Mouse (Mus musculus): ENCODE data around the gene Rras. TPM values are rescaled to one million over a fixed set of nuclear protein-coding genes. Genes with fewer than 3 reads are reported as not detected.
"Not testable (repeated sequence)": the region's sequence is repeated elsewhere in the genome, so short reads cannot be mapped to it uniquely, and the experiment has no call there.

Rras gene
- polyA plus RNA-seq, 1 experiment from 2014 or later, result 43.2 TPM

DNA sequence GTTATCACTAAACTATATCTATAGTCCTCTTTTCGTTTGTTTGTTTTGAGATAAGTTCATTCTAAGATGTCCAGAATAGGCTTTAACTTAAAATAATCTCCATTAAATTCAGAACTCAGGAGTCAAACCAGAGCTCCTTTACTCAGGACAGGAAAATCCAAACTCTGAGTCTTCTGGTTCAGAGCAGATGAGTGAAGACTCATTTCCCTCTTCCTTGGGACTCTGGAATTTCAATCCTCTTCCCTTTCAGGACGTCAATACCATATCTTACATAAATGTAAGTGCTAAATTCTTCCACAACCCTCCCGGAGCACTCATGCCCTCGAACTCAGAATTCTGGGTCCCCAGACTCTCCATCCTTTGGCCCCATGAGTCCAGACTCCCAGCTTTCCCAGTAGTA is 1.0 kb upstream of the Rras start:
- Histone ChIP-seq H3K9ac (peak overlapping the region; percentile 50), H3K4me3 (replicated peaks) (peak overlapping the region; percentile 95), H3K4me2 (peak overlapping the region; percentile 91), H3K9me3 (replicated peaks) (no peaks in the 10 kb centered on the region), H3K27me3 (0 out of 2 replicates have a peak, but pooled peaks cover 4% of the 10 kb centered on the region), H3K4me1 (peaks cover 41% of the 10 kb centered on the region), H3K36me3 (peaks cover 23% of the 10 kb centered on the region), H3K27ac (peak overlapping the region; percentile 98)
- ATAC-seq (replicated peaks; ENCODE audit: low FRiP score), result no peak
- WGBS, result 4% methylated on average over 4 of the region's 4 CpGs

GRCm38 (mm10) chr7:45019031-45019571 is 1.3 kb downstream of the Rras start:
- 25% methylated on average over 8 of the region's 8 CpGs for WGBS
- Histone ChIP-seq H3K36me3 (no peaks in the 10 kb centered on the region; the same call in 1 of the 2 replicates), H3K4me1 (peaks cover 35% of the 10 kb centered on the region), H3K4me2 (peak overlapping the region; percentile 91), H3K9ac (peak overlapping the region; percentile 65), H3K4me3 (replicated peaks) (peak overlapping the region; percentile 95), H3K27ac (peak overlapping the region; percentile 98), H3K9me3 (replicated peaks) (no peaks in the 10 kb centered on the region), H3K27me3 (0 out of 2 replicates have a peak, but pooled peaks cover 4% of the 10 kb centered on the region)
- ATAC-seq (replicated peaks; ENCODE audit: low FRiP score), result no peak

GRCm38 (mm10) chr7:45020225-45020624 is 2.5 kb downstream of the Rras start:
- Histone ChIP-seq H3K9me3 (replicated peaks) (no peaks in the 10 kb centered on the region), H3K4me3 (replicated peaks) (no peak overlapping the region), H3K4me1 (peaks cover 25% of the 10 kb centered on the region), H3K4me2 (no peak overlapping the region), H3K27ac (no peak overlapping the region), H3K27me3 (0 out of 2 replicates have a peak, but pooled peaks cover 4% of the 10 kb centered on the region), H3K9ac (no peak overlapping the region), H3K36me3 (no peaks in the 10 kb centered on the region)
- ATAC-seq (replicated peaks; ENCODE audit: low FRiP score), result no peak
- WGBS, result 73% methylated on average over 9 of the region's 9 CpGs

GRCm38 (mm10) chr7:45023711-45024110 is 6.0 kb downstream of the Rras start:
- 79% methylated on average over 5 of the region's 5 CpGs for WGBS

GRCm38 (mm10) chr7:45024281-45025248 is 6.8 kb downstream of the Rras start:
- WGBS, result 88% methylated on average over 15 of the region's 15 CpGs
- H3K4me1 ChIP-seq, result peaks cover 5% of the 10 kb centered on the region; the same call in 1 of the 2 replicates
- ATAC-seq (replicated peaks; ENCODE audit: low FRiP score), result no peak

More at GRCm38 (mm10) chr7:45023711-45024110, 6.0 kb downstream of the Rras start:
- H3K4me2 ChIP-seq; H3K9me3 ChIP-seq (replicated peaks); H3K4me3 ChIP-seq (replicated peaks); ATAC-seq (replicated peaks; ENCODE audit: low FRiP score); H3K27ac ChIP-seq; H3K9ac ChIP-seq; H3K27me3 ChIP-seq: not testable (repeated sequence)
- peaks cover 12% of the 10 kb centered on the region for H3K4me1 ChIP-seq
- peaks cover 24% of the 10 kb centered on the region for H3K36me3 ChIP-seq

GRCm38 (mm10) chr7:45025601-45026220 is 8.0 kb downstream of the Rras start:
- no peak overlapping the region for H3K4me2 ChIP-seq
- no peaks in the 10 kb centered on the region for H3K9me3 ChIP-seq (replicated peaks)
- H3K36me3 ChIP-seq, result peaks cover 44% of the 10 kb centered on the region
- H3K27ac ChIP-seq, result 0 out of 2 replicates have a peak overlapping the region, but pooled peaks have one; percentile 9
- no peak overlapping the region for H3K9ac ChIP-seq
- no peaks in the 10 kb centered on the region for H3K27me3 ChIP-seq
- no peak overlapping the region for H3K4me3 ChIP-seq (replicated peaks)
- H3K4me1 ChIP-seq, result no peaks in the 10 kb centered on the region
- WGBS, result 78% methylated on average over 8 of the region's 8 CpGs
- no peak for ATAC-seq (replicated peaks; ENCODE audit: low FRiP score)

More at GRCm38 (mm10) chr7:45024281-45025248, 6.8 kb downstream of the Rras start:
- Histone ChIP-seq H3K36me3 (peaks cover 33% of the 10 kb centered on the region), H3K4me3 (replicated peaks) (no peak overlapping the region), H3K9ac (no peak overlapping the region), H3K27ac (no peak overlapping the region; the same call in 1 of the 2 replicates), H3K4me2 (no peak overlapping the region), H3K9me3 (replicated peaks) (no peaks in the 10 kb centered on the region), H3K27me3 (0 out of 2 replicates have a peak, but pooled peaks cover 4% of the 10 kb centered on the region)

DNA sequence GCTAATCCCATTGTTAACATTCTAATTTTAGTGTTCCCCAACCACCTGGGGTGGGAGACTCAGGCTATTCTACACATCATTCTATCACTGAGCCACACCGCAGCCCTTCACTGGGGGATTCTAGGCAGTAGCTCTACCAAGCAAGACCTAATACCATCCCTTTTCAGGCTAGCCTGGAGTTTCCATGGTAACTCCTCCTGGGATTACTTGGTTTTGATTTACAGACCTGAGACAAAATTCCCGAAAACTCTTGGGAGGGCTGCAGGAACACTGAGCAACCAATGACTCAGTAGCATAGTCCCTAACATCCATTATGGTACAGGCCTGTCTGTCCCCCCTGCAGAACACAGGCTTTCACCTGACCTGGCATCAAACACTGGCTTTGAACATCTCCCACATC is 8.5 kb downstream of the Rras start:
- no peaks in the 10 kb centered on the region for H3K4me1 ChIP-seq
- no peaks in the 10 kb centered on the region for H3K27me3 ChIP-seq
- H3K27ac ChIP-seq, result no peak overlapping the region
- H3K4me2 ChIP-seq, result no peak overlapping the region
- H3K4me3 ChIP-seq (replicated peaks), result no peak overlapping the region
- WGBS, result 59% methylated on average over 2 of the region's 2 CpGs
- ATAC-seq (replicated peaks; ENCODE audit: low FRiP score), result no peak
- peaks cover 50% of the 10 kb centered on the region for H3K36me3 ChIP-seq
- H3K9ac ChIP-seq, result no peak overlapping the region
- H3K9me3 ChIP-seq (replicated peaks), result no peaks in the 10 kb centered on the region

DNA sequence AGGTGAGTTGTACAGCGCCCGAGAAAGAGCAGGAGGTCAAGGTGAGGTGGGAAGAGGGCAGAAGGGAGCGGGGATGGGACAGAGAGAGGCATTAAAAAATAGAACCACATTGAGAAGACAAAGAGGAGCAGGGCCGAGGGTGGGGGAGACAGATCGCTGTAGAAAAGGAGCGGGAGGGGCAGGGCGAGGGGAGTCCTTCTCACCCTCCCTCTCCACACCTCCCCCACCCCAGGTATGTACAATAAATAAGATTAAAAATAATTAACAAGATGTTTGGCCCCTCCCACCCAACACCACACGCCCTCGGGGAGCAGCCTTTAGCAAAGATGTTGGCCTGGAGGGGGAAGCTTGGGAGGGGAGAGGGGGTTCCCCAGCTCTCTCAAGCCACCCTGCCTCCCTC is 10.0 kb downstream of the Rras start:
- H3K4me3 ChIP-seq (replicated peaks), result no peak overlapping the region
- H3K27ac ChIP-seq, result no peak overlapping the region
- H3K9ac ChIP-seq, result no peak overlapping the region
- ATAC-seq (replicated peaks; ENCODE audit: low FRiP score), result no peak
- H3K4me1 ChIP-seq, result no peaks in the 10 kb centered on the region
- WGBS, result 92% methylated on average over 9 of the region's 9 CpGs
- no peaks in the 10 kb centered on the region for H3K27me3 ChIP-seq
- no peak overlapping the region for H3K4me2 ChIP-seq
- peaks cover 65% of the 10 kb centered on the region for H3K36me3 ChIP-seq
- no peaks in the 10 kb centered on the region for H3K9me3 ChIP-seq (replicated peaks)

DNA sequence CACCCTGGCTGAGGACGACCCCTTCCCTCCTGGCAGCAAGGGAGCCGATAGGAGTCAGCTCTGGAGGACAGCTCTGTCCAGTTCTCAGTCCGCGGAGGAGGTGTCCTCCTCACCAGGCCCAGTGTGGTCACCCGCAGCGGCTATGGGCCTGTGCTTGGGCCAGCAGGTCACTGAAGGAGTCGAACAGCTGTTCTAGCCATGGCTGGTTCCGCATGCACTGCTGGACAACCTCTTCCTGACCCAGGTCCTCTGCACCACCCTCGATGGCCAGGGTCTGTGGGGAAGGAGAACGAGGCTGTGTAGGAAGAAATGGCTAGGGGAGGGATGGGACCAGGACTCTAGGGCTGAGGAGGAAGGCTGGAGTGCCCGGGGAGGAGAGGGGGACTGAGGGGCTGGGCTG is 10.6 kb downstream of the Rras start:
- Histone ChIP-seq H3K27me3 (no peaks in the 10 kb centered on the region), H3K4me1 (no peaks in the 10 kb centered on the region), H3K4me3 (replicated peaks) (no peak overlapping the region), H3K27ac (no peak overlapping the region), H3K9me3 (replicated peaks) (no peaks in the 10 kb centered on the region), H3K36me3 (peaks cover 71% of the 10 kb centered on the region), H3K4me2 (no peak overlapping the region), H3K9ac (no peak overlapping the region)
- no peak for ATAC-seq (replicated peaks; ENCODE audit: low FRiP score)
- WGBS, result 82% methylated on average over 11 of the region's 11 CpGs

- Histone ChIP-seq H3K4me3 (replicated peaks) (no peak overlapping the region), H3K27me3 (no peaks in the 10 kb centered on the region), H3K9me3 (replicated peaks) (no peaks in the 10 kb centered on the region), H3K27ac (no peak overlapping the region), H3K4me2 (no peak overlapping the region), H3K9ac (no peak overlapping the region), H3K36me3 (peaks cover 87% of the 10 kb centered on the region), H3K4me1 (no peaks in the 10 kb centered on the region)
- 94% methylated on average over 6 of the region's 6 CpGs for WGBS
- no peak for ATAC-seq (replicated peaks; ENCODE audit: low FRiP score)
Measured at GRCm38 (mm10) chr7:45029995-45030394, 12.2 kb downstream of the Rras start.

DNA sequence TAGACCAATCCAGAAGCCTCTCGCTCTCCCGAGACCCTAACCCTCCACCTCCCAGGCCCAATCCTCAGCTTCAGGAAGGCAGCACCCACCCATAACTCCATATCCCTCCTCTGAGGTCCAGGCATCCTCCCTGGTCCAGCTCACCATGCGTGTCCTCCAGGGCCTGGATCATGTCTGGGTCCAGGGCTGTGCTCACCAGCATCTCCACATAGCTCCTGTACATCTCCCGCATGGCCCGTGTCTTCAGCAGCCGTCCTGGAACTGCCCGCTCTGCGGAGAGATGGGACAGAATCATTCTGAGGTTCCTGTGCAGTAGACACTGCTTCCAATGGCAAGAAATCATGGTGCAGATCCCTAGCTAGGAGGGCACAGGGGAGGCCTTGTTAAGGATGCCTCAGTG is 13.1 kb downstream of the Rras start:
- H3K27me3 ChIP-seq, result no peaks in the 10 kb centered on the region
- no peak overlapping the region for H3K9ac ChIP-seq
- no peaks in the 10 kb centered on the region for H3K9me3 ChIP-seq (replicated peaks)
- H3K36me3 ChIP-seq, result peaks cover 96% of the 10 kb centered on the region
- WGBS, result 93% methylated on average over 8 of the region's 8 CpGs
- H3K27ac ChIP-seq, result no peak overlapping the region
- no peak for ATAC-seq (replicated peaks; ENCODE audit: low FRiP score)
- H3K4me3 ChIP-seq (replicated peaks), result no peak overlapping the region
- no peaks in the 10 kb centered on the region for H3K4me1 ChIP-seq
- H3K4me2 ChIP-seq, result no peak overlapping the region

Measured in kidney, embryonic 15.5 days (tissue).